Mouse (Mus musculus): ENCODE data around the gene Gtf2ird2. TPM values are rescaled to one million over a fixed set of nuclear protein-coding genes. Genes with fewer than 3 reads are reported as not detected.

Gene Gtf2ird2
- polyA plus RNA-seq, 1 experiment: 9.7 TPM

DNA sequence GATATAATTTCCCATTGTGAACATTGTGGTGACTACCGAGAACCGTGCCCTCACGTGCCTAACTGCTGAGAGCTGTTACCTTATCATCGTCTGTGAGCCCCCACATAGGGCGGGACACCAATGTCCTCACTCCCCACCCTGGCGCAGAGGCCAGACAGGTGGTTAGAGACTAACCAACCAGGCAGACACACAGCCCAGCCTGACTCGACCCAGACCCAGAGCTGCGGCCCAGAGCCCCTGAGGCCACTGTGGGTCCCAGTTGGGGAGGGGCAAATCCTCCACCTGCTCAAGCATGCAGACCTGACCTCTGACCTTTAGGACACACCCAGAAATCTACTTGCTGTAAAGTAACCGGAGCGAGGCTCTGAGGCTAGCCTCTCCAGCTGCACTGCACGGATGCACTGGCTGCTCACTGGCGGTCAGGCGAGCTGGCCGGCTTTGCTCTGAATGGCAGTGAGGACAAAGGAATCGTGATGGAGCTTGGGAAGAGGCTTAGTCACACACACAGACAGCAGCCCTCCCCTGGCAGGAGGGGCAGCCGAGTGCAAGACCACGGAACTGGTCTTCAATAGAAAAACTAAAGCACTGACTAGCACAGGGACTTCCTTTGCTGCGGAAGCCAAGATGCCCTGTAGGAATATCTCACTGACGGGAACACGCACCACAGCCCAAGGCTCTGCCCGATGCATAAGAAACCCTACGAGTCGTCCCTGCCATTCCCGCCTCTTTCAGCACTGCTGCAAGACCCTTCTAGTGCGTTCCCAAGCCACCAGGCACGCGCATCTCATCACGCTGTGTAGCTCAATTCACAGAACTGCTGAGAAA lies 54.3 kb downstream of the Gtf2ird2 start:
- TF ChIP-seq POLR2A (IDR thresholded peaks at IDR 0.05; ENCODE audit: control insufficient read depth, extremely low read depth, insufficient read depth, low read length, poor library complexity) (no peak), CTCF (IDR thresholded peaks at IDR 0.05; ENCODE audit: borderline replicate concordance, control insufficient read depth, extremely low read depth, insufficient read depth, low read length, poor library complexity) (no peak)
- 96% methylated on average over 28 of the region's 28 CpGs for WGBS
- Histone ChIP-seq H3K27me3 (ENCODE audit: control insufficient read depth, insufficient read depth, low read length) (no peaks in the 10 kb centered on the region), H3K4me3 (ENCODE audit: control insufficient read depth, insufficient read depth, low read length) (no peak overlapping the region), H3K4me1 (replicated peaks; ENCODE audit: control insufficient read depth, insufficient read depth, low read length) (peaks cover 49% of the 10 kb centered on the region), H3K36me3 (ENCODE audit: control insufficient read depth, insufficient read depth, low read length) (peaks cover 54% of the 10 kb centered on the region), H3K27ac (ENCODE audit: control insufficient read depth, insufficient read depth, low read length) (no peak overlapping the region)
- DNase-seq: no peak

DNA sequence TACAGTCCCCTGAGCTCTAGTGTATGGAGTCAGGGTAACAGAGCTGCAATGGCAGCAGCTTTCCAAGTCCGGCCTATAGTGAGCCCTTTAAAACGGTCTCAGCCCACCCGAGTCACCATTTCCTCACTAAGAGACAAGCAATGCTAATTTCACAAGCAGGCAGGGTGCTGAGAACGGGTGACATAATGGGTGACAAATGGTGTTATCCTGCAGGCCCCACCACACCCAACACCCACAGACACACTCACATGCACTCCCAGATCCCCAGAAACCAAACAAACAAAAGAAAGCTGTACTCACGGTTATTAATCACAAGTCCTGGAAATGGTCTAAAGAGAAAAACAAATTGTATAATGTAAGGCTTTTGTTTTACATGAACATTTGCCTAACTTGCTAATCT lies 58.0 kb downstream of the Gtf2ird2 start:
- peaks cover 91% of the 10 kb centered on the region for H3K36me3 ChIP-seq (ENCODE audit: control insufficient read depth, insufficient read depth, low read length)
- no peak overlapping the region for H3K27ac ChIP-seq (ENCODE audit: control insufficient read depth, insufficient read depth, low read length)
- WGBS: 87% methylated on average over 5 of the region's 5 CpGs
- no peak for DNase-seq
- H3K4me1 ChIP-seq (replicated peaks; ENCODE audit: control insufficient read depth, insufficient read depth, low read length): peaks cover 25% of the 10 kb centered on the region
- no peak for TF ChIP-seq CTCF (IDR thresholded peaks at IDR 0.05; ENCODE audit: borderline replicate concordance, control insufficient read depth, extremely low read depth, insufficient read depth, low read length, poor library complexity)
- no peak for TF ChIP-seq POLR2A (IDR thresholded peaks at IDR 0.05; ENCODE audit: control insufficient read depth, extremely low read depth, insufficient read depth, low read length, poor library complexity)
- H3K4me3 ChIP-seq (ENCODE audit: control insufficient read depth, insufficient read depth, low read length): no peak overlapping the region
- no peaks in the 10 kb centered on the region for H3K27me3 ChIP-seq (ENCODE audit: control insufficient read depth, insufficient read depth, low read length)

DNA sequence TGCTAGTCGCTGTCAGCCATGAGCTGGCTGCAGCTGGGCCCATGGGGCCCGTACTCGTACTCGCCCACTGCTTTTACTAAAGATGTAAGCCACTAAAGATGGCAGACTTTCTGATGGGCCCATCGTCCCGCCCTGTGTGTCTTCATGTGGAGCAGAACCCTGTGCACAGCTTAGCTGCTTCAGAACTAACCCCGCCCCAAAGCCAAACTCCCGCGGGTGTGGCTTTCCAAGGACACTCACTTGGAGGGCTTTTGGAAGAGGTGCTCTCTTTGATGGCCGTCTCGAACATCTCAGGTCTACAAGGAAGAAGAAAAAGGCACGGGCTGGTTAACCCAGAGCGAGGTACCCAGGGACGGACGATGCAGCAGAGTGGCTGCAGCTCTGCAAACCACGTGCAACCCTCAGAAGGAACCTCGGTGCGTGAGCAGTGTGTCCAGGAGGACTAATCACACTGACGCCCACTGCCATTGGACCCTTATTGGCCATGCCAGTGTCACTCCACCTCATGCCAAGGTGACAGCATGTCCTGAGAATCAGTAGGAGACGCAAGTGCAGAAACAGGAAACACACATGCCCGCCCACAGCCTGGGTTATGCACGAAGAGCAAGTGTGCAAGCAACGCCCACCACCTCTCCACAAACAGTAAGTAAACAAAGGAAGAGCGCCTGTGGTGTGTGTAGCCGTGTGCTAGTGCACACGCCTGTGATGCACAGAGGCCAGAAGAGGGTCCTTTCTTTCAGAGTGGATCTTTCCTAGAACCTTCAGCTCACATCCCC lies 60.0 kb downstream of the Gtf2ird2 start:
- 90% methylated on average over 26 of the region's 26 CpGs for WGBS
- Histone ChIP-seq H3K27me3 (ENCODE audit: control insufficient read depth, insufficient read depth, low read length) (no peaks in the 10 kb centered on the region), H3K4me3 (ENCODE audit: control insufficient read depth, insufficient read depth, low read length) (no peak overlapping the region), H3K36me3 (ENCODE audit: control insufficient read depth, insufficient read depth, low read length) (peaks cover 100% of the 10 kb centered on the region), H3K4me1 (replicated peaks; ENCODE audit: control insufficient read depth, insufficient read depth, low read length) (peaks cover 13% of the 10 kb centered on the region), H3K27ac (ENCODE audit: control insufficient read depth, insufficient read depth, low read length) (peak overlapping the region; percentile 56)
- no peak for DNase-seq
- TF ChIP-seq CTCF (IDR thresholded peaks at IDR 0.05; ENCODE audit: borderline replicate concordance, control insufficient read depth, extremely low read depth, insufficient read depth, low read length, poor library complexity): no peak
- TF ChIP-seq POLR2A (IDR thresholded peaks at IDR 0.05; ENCODE audit: control insufficient read depth, extremely low read depth, insufficient read depth, low read length, poor library complexity): no peak

DNA sequence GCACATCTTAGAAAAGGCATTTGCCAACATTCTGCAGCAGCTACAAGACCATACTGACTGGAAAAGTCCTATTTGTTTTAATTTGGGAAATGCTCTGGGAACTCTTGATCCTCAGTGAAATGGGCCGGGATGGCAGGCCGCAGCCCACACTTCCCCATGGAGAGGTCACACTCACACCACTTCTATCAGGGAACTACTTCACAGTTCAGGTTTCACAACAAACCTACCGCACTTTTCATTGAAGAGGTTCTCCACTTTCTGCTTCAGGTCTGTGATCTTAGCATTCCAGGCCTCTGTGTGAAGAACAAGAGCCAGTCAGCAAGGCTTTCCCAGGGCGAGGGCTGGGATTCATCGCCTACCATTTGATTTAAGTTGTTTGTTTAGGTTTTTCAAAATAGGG lies 61.1 kb downstream of the Gtf2ird2 start:
- H3K4me1 ChIP-seq (replicated peaks; ENCODE audit: control insufficient read depth, insufficient read depth, low read length): peaks cover 13% of the 10 kb centered on the region

DNA sequence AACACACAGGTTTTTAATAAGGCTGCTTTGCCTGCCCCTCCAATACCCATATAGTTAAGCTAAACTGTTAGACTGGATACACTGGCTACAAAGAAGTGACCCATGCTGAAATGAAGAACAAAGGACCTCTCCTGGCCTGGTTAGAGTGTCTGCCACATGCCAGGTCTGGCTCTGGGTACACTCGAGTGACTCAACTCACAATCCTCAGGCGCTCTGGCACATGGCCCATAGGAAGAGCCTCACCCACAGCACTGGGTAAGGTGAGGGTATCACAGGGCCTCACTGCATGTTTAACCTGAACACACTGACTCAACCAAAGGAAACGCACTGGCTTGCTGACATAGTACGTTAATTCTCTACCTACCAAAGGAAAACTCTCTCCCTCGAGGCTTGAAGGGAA lies 62.3 kb downstream of the Gtf2ird2 start:
- H3K4me3 ChIP-seq (ENCODE audit: control insufficient read depth, insufficient read depth, low read length): no peak overlapping the region
- DNase-seq: no peak
- 88% methylated on average over 5 of the region's 5 CpGs for WGBS
- no peak overlapping the region for H3K27ac ChIP-seq (ENCODE audit: control insufficient read depth, insufficient read depth, low read length)
- H3K27me3 ChIP-seq (ENCODE audit: control insufficient read depth, insufficient read depth, low read length): no peaks in the 10 kb centered on the region
- peaks cover 96% of the 10 kb centered on the region for H3K36me3 ChIP-seq (ENCODE audit: control insufficient read depth, insufficient read depth, low read length)
- H3K4me1 ChIP-seq (replicated peaks; ENCODE audit: control insufficient read depth, insufficient read depth, low read length): peaks cover 13% of the 10 kb centered on the region
- no peak for TF ChIP-seq CTCF (IDR thresholded peaks at IDR 0.05; ENCODE audit: borderline replicate concordance, control insufficient read depth, extremely low read depth, insufficient read depth, low read length, poor library complexity)

More for the DNA sequence above, 61.1 kb downstream of the Gtf2ird2 start:
- TF ChIP-seq CTCF (IDR thresholded peaks at IDR 0.05; ENCODE audit: borderline replicate concordance, control insufficient read depth, extremely low read depth, insufficient read depth, low read length, poor library complexity): no peak
- Histone ChIP-seq H3K27me3 (ENCODE audit: control insufficient read depth, insufficient read depth, low read length) (no peaks in the 10 kb centered on the region), H3K27ac (ENCODE audit: control insufficient read depth, insufficient read depth, low read length) (no peak overlapping the region), H3K4me3 (ENCODE audit: control insufficient read depth, insufficient read depth, low read length) (no peak overlapping the region), H3K36me3 (ENCODE audit: control insufficient read depth, insufficient read depth, low read length) (peaks cover 100% of the 10 kb centered on the region)
- DNase-seq: no peak
- WGBS: 97% methylated on average over 5 of the region's 5 CpGs

DNA sequence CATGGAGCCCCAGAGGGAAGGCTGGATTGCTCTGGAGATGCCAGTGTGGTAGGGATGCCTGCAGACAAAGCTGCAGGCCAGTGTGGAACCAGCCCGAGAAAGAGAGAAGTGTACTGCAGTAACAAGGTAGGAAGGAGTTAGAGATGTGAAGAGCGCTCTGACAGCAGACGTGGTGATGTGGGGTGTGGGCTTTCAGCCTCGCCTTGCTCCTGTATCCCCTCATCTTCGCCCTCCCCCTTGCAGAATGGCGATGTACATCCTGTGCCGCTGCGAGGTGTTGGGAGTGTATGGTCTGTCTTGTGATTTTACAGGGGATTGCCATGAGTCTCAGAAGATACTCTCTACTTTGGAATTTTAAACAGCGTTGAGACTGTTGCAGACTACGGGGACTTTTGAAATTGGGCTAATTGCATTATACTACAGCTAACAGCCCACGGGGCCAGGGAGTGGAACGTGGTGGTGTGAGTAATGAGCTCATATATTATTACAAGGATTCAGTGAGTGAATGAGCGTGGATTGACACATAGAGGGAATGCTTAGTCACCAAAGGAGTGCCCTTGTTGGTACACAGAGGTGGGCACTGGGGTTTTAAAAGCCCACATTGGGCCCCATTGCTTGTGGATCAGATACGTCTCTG lies 64.9 kb downstream of the Gtf2ird2 start:
- Histone ChIP-seq H3K4me3 (ENCODE audit: control insufficient read depth, insufficient read depth, low read length) (no peak overlapping the region), H3K27me3 (ENCODE audit: control insufficient read depth, insufficient read depth, low read length) (no peaks in the 10 kb centered on the region), H3K36me3 (ENCODE audit: control insufficient read depth, insufficient read depth, low read length) (peaks cover 95% of the 10 kb centered on the region), H3K4me1 (replicated peaks; ENCODE audit: control insufficient read depth, insufficient read depth, low read length) (peaks cover 12% of the 10 kb centered on the region), H3K27ac (ENCODE audit: control insufficient read depth, insufficient read depth, low read length) (no peak overlapping the region)
- 95% methylated on average over 14 of the region's 14 CpGs for WGBS
- DNase-seq: no peak
- TF ChIP-seq POLR2A (IDR thresholded peaks at IDR 0.05; ENCODE audit: control insufficient read depth, extremely low read depth, insufficient read depth, low read length, poor library complexity) (no peak), CTCF (IDR thresholded peaks at IDR 0.05; ENCODE audit: borderline replicate concordance, control insufficient read depth, extremely low read depth, insufficient read depth, low read length, poor library complexity) (no peak)

All from thymus, adult 2 months (tissue).